Mouse (Mus musculus) hindbrain, postnatal 0 days (tissue): ENCODE results near the gene Gemin5. TPM values are rescaled to one million over a fixed set of nuclear protein-coding genes. Genes with fewer than 3 reads are reported as not detected.
A peak's percentile ranks its signal among the peaks of the same experiment; 100 is the strongest.
"Not testable (repeated sequence)": the region's sequence is repeated elsewhere in the genome, so short reads cannot be mapped to it uniquely, and the experiment has no call there.

Experiments used
- ATAC-seq: fragments of 200-750 bp; cut with Nextera tagmentation; 2 replicates; pipeline ENCODE4 v1.8.0; 2017; ENCODE audit warnings: mild to moderate bottlenecking, moderate TSS enrichment, moderate library complexity
- DNase-seq: peaks from one replicate; pipeline ENCODE4 v3.0.0-alpha.2; 2015; ENCODE audit warnings: low spot score
- H3K27ac ChIP-seq: fragments of 300-500 bp; sonication (generic); 2 replicates; pipeline ENCODE4 v1.5.1; 2014; ENCODE audit warnings: mild to moderate bottlenecking
- H3K27me3 ChIP-seq: fragments of 300-500 bp; sonication (generic); 2 replicates; pipeline ENCODE4 v1.6.1; 2014; ENCODE audit warnings: low read length, mixed read lengths; ENCODE audit not compliant: insufficient read depth
- H3K36me3 ChIP-seq: fragments of 300-500 bp; sonication (generic); 2 replicates; pipeline ENCODE4 v1.6.1; 2014; ENCODE audit warnings: low read length, mixed read lengths; ENCODE audit not compliant: insufficient read depth
- H3K4me1 ChIP-seq: fragments of 300-500 bp; sonication (generic); 2 replicates; pipeline ENCODE4 v1.6.1; 2014; ENCODE audit warnings: antibody characterized with exemption, low read length, mixed read lengths; ENCODE audit not compliant: insufficient read depth
- H3K4me2 ChIP-seq: fragments of 300-500 bp; sonication (generic); 2 replicates; pipeline ENCODE4 v1.6.1; 2014; ENCODE audit warnings: low read depth, mild to moderate bottlenecking, low read length, moderate library complexity, mixed read lengths
- H3K4me3 ChIP-seq: fragments of 300-500 bp; sonication (generic); 2 replicates; pipeline ENCODE4 v1.5.1; 2014; ENCODE audit warnings: low read length
- H3K9ac ChIP-seq: fragments of 300-500 bp; sonication (generic); replicated peaks from 2 replicates; pipeline ENCODE4 v1.6.1; 2014; ENCODE audit warnings: mild to moderate bottlenecking, low read length, moderate library complexity, mixed read lengths
- H3K9me3 ChIP-seq: fragments of 300-500 bp; sonication (generic); 2 replicates; pipeline ENCODE4 v1.6.1; 2016; ENCODE audit warnings: low read length, mixed read lengths
- CTCF ChIP-seq: IDR thresholded peaks from 2 replicates; pipeline ENCODE4 v1.5.1; 2016; ENCODE audit warnings: antibody characterized with exemption, control low read depth, low read depth
- WGBS: fragments of 180-500 bp; shearing (Covaris S2); extraction: QIAGEN DNeasy Blood & Tissue Kit; methylation state at CpG from one replicate; pipeline ENCODE4 v1.1.7; 2014; 5-methylcytosine and 5-hydroxymethylcytosine counted together
- polyA plus RNA-seq: library from polyadenylated mRNA; unstranded; fragments of >200 nt; fragmentation: Nextera tagmentation; extraction: Ambion mirVana; gene quantifications from 2 replicates; pipeline ENCODE4 v1.2.1, GENCODE M21; 2015
- total RNA-seq: library from RNA; depleted of rRNA; stranded (reverse); fragments of >200 nt; gene quantifications from 2 replicates; pipeline ENCODE4 v1.2.3, GENCODE M21; 2014

The Gemin5 gene
- total and polyA plus RNA-seq, 2 experiments from 2014 or later = 10.4 to 19.6 TPM

DNA sequence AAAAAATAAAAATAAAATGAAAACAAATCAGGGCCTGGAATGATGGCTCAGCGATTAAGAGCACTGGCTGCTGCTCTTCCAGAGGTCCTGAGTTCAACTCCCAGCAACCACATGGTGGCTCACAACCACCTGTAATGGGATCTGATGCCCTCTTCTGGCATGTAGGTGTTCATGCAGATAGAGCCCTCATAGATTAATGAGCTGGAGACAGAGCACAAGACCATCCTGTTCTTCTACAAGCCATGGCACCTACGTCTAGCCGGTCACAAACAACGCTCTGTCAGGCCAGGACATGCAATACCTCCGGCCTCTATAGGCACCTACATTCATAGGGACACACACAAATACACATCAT, 70.0 kb downstream of the Gemin5 start:
- WGBS = 63% methylated on average over 5 of the region's 5 CpGs
- not testable (repeated sequence) for ATAC-seq, H3K27me3 ChIP-seq, H3K4me3 ChIP-seq, H3K4me1 ChIP-seq, H3K36me3 ChIP-seq, H3K27ac ChIP-seq, H3K9ac ChIP-seq, H3K9me3 ChIP-seq, DNase-seq
- peak; percentile 47 for TF ChIP-seq CTCF
- peak overlapping the region; percentile 53; the same call in 1 of the 2 replicates for H3K4me2 ChIP-seq

GRCm38 (mm10) chr11:58097621-58098365, 70.5 kb downstream of the Gemin5 start:
- H3K4me2 ChIP-seq = peak overlapping the region; percentile 53
- TF ChIP-seq CTCF = no peak
- no peak overlapping the region for H3K9ac ChIP-seq
- 3% methylated on average over 28 of the region's 38 CpGs for WGBS
- no peaks in the 10 kb centered on the region for H3K4me1 ChIP-seq
- no peaks in the 10 kb centered on the region for H3K27me3 ChIP-seq
- DNase-seq = no peak
- no peaks in the 10 kb centered on the region for H3K9me3 ChIP-seq
- no peaks in the 10 kb centered on the region for H3K36me3 ChIP-seq
- ATAC-seq = peak; percentile 41; the same call in 1 of the 2 replicates
- no peak overlapping the region for H3K27ac ChIP-seq
- H3K4me3 ChIP-seq = peak overlapping the region; percentile 31

GRCm38 (mm10) chr11:58096821-58097620, 71.3 kb downstream of the Gemin5 start:
- H3K4me2 ChIP-seq = peak overlapping the region; percentile 53; the same call in 1 of the 2 replicates
- DNase-seq = no peak
- 42% methylated on average over 20 of the region's 20 CpGs for WGBS
- no peaks in the 10 kb centered on the region for H3K4me1 ChIP-seq
- H3K27me3 ChIP-seq = no peaks in the 10 kb centered on the region
- no peak overlapping the region for H3K27ac ChIP-seq
- TF ChIP-seq CTCF = no peak
- no peak for ATAC-seq
- H3K9ac ChIP-seq = no peak overlapping the region
- H3K4me3 ChIP-seq = no peak overlapping the region
- H3K36me3 ChIP-seq = no peaks in the 10 kb centered on the region
- H3K9me3 ChIP-seq = no peaks in the 10 kb centered on the region

GRCm38 (mm10) chr11:58096160-58096559, 72.2 kb downstream of the Gemin5 start:
- no peak for DNase-seq

GRCm38 (mm10) chr11:58095561-58095960, 72.8 kb downstream of the Gemin5 start:
- Histone ChIP-seq H3K9ac (no peak overlapping the region), H3K4me3 (no peak overlapping the region), H3K4me1 (no peaks in the 10 kb centered on the region), H3K9me3 (no peaks in the 10 kb centered on the region), H3K36me3 (no peaks in the 10 kb centered on the region), H3K27ac (no peak overlapping the region), H3K27me3 (no peaks in the 10 kb centered on the region), H3K4me2 (no peak overlapping the region)
- ATAC-seq = no peak
- 96% methylated on average over 1 of the region's 1 CpGs for WGBS
- TF ChIP-seq CTCF = no peak
- no peak for DNase-seq

More at GRCm38 (mm10) chr11:58096160-58096559, 72.2 kb downstream of the Gemin5 start:
- TF ChIP-seq CTCF = no peak
- Histone ChIP-seq H3K27me3 (no peaks in the 10 kb centered on the region), H3K4me3 (no peak overlapping the region), H3K4me2 (no peak overlapping the region), H3K36me3 (no peaks in the 10 kb centered on the region), H3K27ac (no peak overlapping the region), H3K9ac (no peak overlapping the region), H3K4me1 (no peaks in the 10 kb centered on the region), H3K9me3 (no peaks in the 10 kb centered on the region)
- ATAC-seq = no peak
- 87% methylated on average over 5 of the region's 5 CpGs for WGBS

GRCm38 (mm10) chr11:58094766-58095165, 73.6 kb downstream of the Gemin5 start:
- Histone ChIP-seq H3K27me3 (no peaks in the 10 kb centered on the region), H3K36me3 (no peaks in the 10 kb centered on the region), H3K27ac (no peak overlapping the region), H3K9me3 (no peaks in the 10 kb centered on the region), H3K4me1 (no peaks in the 10 kb centered on the region), H3K4me2 (no peak overlapping the region), H3K4me3 (no peak overlapping the region), H3K9ac (no peak overlapping the region)
- 57% methylated on average over 4 of the region's 4 CpGs for WGBS
- ATAC-seq (no peak), DNase-seq (no peak)
- TF ChIP-seq CTCF = no peak
